9 mouse cellular contexts compared by ENCODE assay signal in genomic region chr5:134946857-134947255, GRCm38 (mm10). TPM values are rescaled to one million over a fixed set of nuclear protein-coding genes. Genes with fewer than 3 reads are reported as not detected.
DNase-seq lines count a peak whose midpoint lies in the region; ATAC-seq and TF ChIP-seq lines count a peak whose summit lies in the region.
"Had no signal": no experiment of that assay in that cellular context is flagged by ENCODE, and none has a peak within 500 bp of the region (broad histone marks: within the 10 kb centered on the region; RNA-seq: fewer than 3 reads in every experiment).

TSS of gene Cldn4 (minus strand) at chr5:134946934.

- H3K4me3 ChIP-seq in heart, embryonic 14.5 days (ENCODE audit: control insufficient read depth in 1 of 2, insufficient read depth in 1 of 2, low read depth in 1 of 2, low read length in 2 of 2) = no peak within 1 kb of the TSS; a peak in 1 of 4 replicates
- peak within 1 kb of the TSS; percentile 38 for H3K4me3 ChIP-seq in embryonic facial prominence, embryonic 15.5 days (replicated peaks)
- peak within 1 kb of the TSS; percentile 26 for H3K4me3 ChIP-seq in limb, embryonic 14.5 days (replicated peaks; ENCODE audit: low read length)

- no peaks in the 10 kb centered on the region for H3K36me3 ChIP-seq in heart, embryonic 14.5 days (ENCODE audit: control insufficient read depth, insufficient read depth, low read length)
- no peaks in the 10 kb centered on the region for H3K36me3 ChIP-seq in embryonic facial prominence, embryonic 15.5 days
- no peaks in the 10 kb centered on the region for H3K36me3 ChIP-seq in limb, embryonic 14.5 days (ENCODE audit: control insufficient read depth, insufficient read depth, low read length)

- H3K27ac ChIP-seq in heart, embryonic 14.5 days (replicated peaks in 1 of 2; ENCODE audit: control insufficient read depth in 1 of 2, insufficient read depth in 1 of 2, low read depth in 2 of 2, low read length in 2 of 2) = no peak within 1 kb of the TSS
- H3K27ac ChIP-seq in embryonic facial prominence, embryonic 15.5 days (replicated peaks) = peak within 1 kb of the TSS; percentile 79
- no peak within 1 kb of the TSS for H3K27ac ChIP-seq in limb, embryonic 14.5 days (replicated peaks; ENCODE audit: low read depth, low read length)

- H3K27me3 ChIP-seq in heart, embryonic 14.5 days (ENCODE audit: control insufficient read depth, insufficient read depth, low read length) = peaks cover 24% of the 10 kb centered on the region
- peaks cover 23% of the 10 kb centered on the region for H3K27me3 ChIP-seq in embryonic facial prominence, embryonic 15.5 days
- H3K27me3 ChIP-seq in limb, embryonic 14.5 days (ENCODE audit: control insufficient read depth, insufficient read depth, low read length) = peaks cover 24% of the 10 kb centered on the region; the same call in 1 of the 2 replicates

- peaks cover 24 to 28% of the 10 kb centered on the region in 2 experiments for H3K4me1 ChIP-seq in heart, embryonic 14.5 days (ENCODE audit: control insufficient read depth in 2 of 2, insufficient read depth in 2 of 2, low read length in 2 of 2)
- H3K4me1 ChIP-seq in embryonic facial prominence, embryonic 15.5 days = peaks cover 28% of the 10 kb centered on the region
- H3K4me1 ChIP-seq in limb, embryonic 14.5 days (ENCODE audit: control insufficient read depth, insufficient read depth, low read length) = peaks cover 15% of the 10 kb centered on the region

- DNase-seq in heart, postnatal 14 days = no peak
- peak; percentile 80 for DNase-seq in limb, embryonic 14.5 days (ENCODE audit: low spot score)
- DNase-seq in thymus, adult 18-20 months = peak; percentile 69 to 79
- DNase-seq in c-Kit-positive CD71-positive TER-119-positive erythroid progenitor cells, embryonic 14.5 days (ENCODE audit: low spot score) = no peak
- no peak for DNase-seq in spleen, postnatal 36 days (ENCODE audit: low spot score in 2 of 2)
- no peak for DNase-seq in left cerebral cortex, adult 9 months (ENCODE audit: low spot score in 2 of 2)

- no peak for TF ChIP-seq POLR2A in limb, embryonic 14.5 days (IDR thresholded peaks at IDR 0.05; ENCODE audit: borderline replicate concordance, extremely low read depth, insufficient read depth, insufficient read length)

- ATAC-seq in heart, embryonic 14.5 days (ENCODE audit: insufficient number of reproducible peaks, insufficient read depth, low FRiP score, low read depth) = no peak
- ATAC-seq in embryonic facial prominence, embryonic 15.5 days (ENCODE audit: insufficient number of reproducible peaks, low FRiP score, low TSS enrichment, low read depth) = peak; percentile 53; the same call in 1 of the 2 replicates
- ATAC-seq in limb, embryonic 14.5 days (ENCODE audit: low FRiP score, low read depth) = no peak; the same call in 1 of the 2 replicates

- intact Hi-C loops in heart, postnatal 14 days (cut with DNase I) = no loop called here

- 20% methylated on average over 11 of the region's 11 CpGs for WGBS in heart, embryonic 14.5 days
- 10% methylated on average over 11 of the region's 11 CpGs for WGBS in embryonic facial prominence, embryonic 15.5 days
- 7% methylated on average over 11 of the region's 11 CpGs for WGBS in limb, embryonic 14.5 days

- no peak within 1 kb of the TSS for H3K9ac ChIP-seq in heart, embryonic 14.5 days (ENCODE audit: low read length)
- peak within 1 kb of the TSS; percentile 9; the same call in 1 of the 2 replicates for H3K9ac ChIP-seq in embryonic facial prominence, embryonic 15.5 days
- peak within 1 kb of the TSS; percentile 34 for H3K9ac ChIP-seq in limb, embryonic 14.5 days (ENCODE audit: low read depth, low read length, severe bottlenecking)

- H3K4me2 ChIP-seq in heart, embryonic 14.5 days (ENCODE audit: low read length) = peak within 1 kb of the TSS; percentile 39
- H3K4me2 ChIP-seq in embryonic facial prominence, embryonic 15.5 days (replicated peaks) = peak within 1 kb of the TSS; percentile 34
- H3K4me2 ChIP-seq in limb, embryonic 14.5 days (replicated peaks; ENCODE audit: low read depth, low read length, severe bottlenecking) = peak within 1 kb of the TSS; percentile 15; the same call in 1 of the 2 replicates

- no peaks in the 10 kb centered on the region for H3K9me3 ChIP-seq in heart, embryonic 14.5 days (ENCODE audit: control insufficient read depth, low read length)
- no peaks in the 10 kb centered on the region for H3K9me3 ChIP-seq in embryonic facial prominence, embryonic 15.5 days (replicated peaks)
- H3K9me3 ChIP-seq in limb, embryonic 14.5 days (ENCODE audit: control insufficient read depth, low read length) = no peaks in the 10 kb centered on the region

RNA-seq across cellular contexts. Expression of gene Cldn4, which starts in this region (rescaled TPM):
- 0.85 TPM in 1 of 2 replicates, not detected in the other for polyA plus RNA-seq in heart, embryonic 14.5 days (2014; fragmentation: Nextera tagmentation; extraction: Ambion mirVana)
- under 1 TPM; 0.14 to 0.59 TPM for total RNA-seq in heart, postnatal 14 days (2021)
- polyA plus RNA-seq in embryonic facial prominence, embryonic 15.5 days (2015; fragmentation: Nextera tagmentation; extraction: Ambion mirVana) = 40.7 and 52.1 TPM in 2 replicates
- 48.4 and 50.0 TPM in 2 replicates for polyA plus RNA-seq in limb, embryonic 14.5 days (2012; rRNA removed)
- 49.3 and 61.5 TPM in 2 replicates for polyA plus RNA-seq in limb, embryonic 14.5 days (2014; fragmentation: Nextera tagmentation; extraction: Ambion mirVana)
- total RNA-seq: hematopoietic stem cell, adult 5-6 weeks had no signal

Comparison
In these comparisons a context has a peak if more than half of its experiments do, and no peak if none do; other contexts are left out.
1. RNA of gene Cldn4 (polyA plus RNA-seq): 48.4 to 61.5 TPM in limb, embryonic 14.5 days and 40.7 to 52.1 TPM in embryonic facial prominence, embryonic 15.5 days; 0.85 TPM in heart, embryonic 14.5 days; every median in the first group is over 10 times any median in the second.
2. H3K4me3 ChIP-seq: peak in embryonic facial prominence, embryonic 15.5 days (single experiment) and limb, embryonic 14.5 days (single experiment); none in heart, embryonic 14.5 days (0 of 2).
3. DNase-seq: peak in limb, embryonic 14.5 days (single experiment) and thymus, adult 18-20 months (2 of 2); none in heart, postnatal 14 days (0 of 2), c-Kit-positive CD71-positive TER-119-positive erythroid progenitor cells, embryonic 14.5 days (single experiment), spleen, postnatal 36 days (0 of 2) and left cerebral cortex, adult 9 months (0 of 2).
4. Peak in every context shown above with its lines, with median percentiles within 50 percentile points of each other: H3K4me2 ChIP-seq.